Mouse (Mus musculus): ENCODE results near the gene Arr3.

The Arr3 gene

DNA sequence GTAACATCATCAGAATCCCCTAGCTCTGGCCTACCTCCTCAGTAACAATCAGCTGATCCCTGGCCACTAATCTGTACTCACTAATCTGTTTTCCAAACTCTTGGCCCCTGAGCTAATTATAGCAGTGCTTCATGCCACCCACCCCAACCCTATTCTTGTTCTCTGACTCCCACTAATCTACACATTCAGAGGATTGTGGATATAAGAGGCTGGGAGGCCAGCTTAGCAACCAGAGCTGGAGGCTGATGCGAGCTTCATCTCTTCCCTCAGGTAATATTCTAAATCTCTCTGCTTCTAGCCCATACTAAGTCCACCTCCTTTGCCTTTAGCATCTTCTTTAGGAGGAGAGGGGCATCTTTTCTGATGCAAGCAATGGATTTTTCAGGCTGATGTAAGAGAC, at the start of gene Arr3:
Gene Arr3, plus strand, starts transcription at position 184 of the 400 bp plus-strand sequence.
- in situ Hi-C loops (cut with MboI, MseI): no loop called here

DNA sequence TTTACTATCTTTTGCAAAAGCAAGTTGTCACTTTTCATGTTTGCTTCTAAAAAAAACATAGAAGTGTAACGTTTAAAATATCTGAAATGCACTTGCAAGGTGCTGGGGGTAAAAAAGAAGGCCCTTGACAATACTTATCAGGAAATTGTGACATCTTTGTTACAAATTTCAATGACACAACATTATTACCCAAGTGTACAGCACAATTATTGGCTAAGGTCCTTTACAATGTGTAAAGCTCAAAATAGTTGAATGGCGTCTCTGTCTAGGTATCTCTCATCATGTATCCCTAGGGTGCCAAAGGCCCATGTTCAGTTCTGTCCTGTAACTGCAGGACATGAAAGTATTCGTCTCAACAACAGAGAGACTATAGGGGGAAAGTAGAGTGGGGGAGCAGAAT, 49.3 kb upstream of the Arr3 start:
- in situ Hi-C loops (cut with MboI, MseI): no loop called here

DNA sequence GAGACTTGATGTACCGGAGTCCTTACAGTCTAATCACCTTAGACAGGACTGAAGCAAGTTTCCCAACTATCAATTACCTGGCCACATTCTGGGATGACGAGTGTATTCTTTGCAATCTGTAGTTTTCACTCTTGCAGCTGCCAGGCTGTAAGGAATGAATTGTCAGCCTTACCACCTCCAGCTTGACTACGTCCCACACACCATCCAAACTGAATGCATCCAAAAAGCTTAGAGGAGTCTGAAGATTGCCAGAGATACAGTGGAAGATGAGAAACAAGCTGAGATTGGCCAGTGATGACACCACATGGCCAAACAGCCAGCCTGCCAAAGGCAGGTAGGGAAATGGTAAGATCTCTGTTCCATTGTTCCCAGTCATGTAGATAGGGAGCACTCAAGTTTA, 39.6 kb upstream of the Arr3 start:
- in situ Hi-C loops (cut with MboI, MseI): no loop called here

DNA sequence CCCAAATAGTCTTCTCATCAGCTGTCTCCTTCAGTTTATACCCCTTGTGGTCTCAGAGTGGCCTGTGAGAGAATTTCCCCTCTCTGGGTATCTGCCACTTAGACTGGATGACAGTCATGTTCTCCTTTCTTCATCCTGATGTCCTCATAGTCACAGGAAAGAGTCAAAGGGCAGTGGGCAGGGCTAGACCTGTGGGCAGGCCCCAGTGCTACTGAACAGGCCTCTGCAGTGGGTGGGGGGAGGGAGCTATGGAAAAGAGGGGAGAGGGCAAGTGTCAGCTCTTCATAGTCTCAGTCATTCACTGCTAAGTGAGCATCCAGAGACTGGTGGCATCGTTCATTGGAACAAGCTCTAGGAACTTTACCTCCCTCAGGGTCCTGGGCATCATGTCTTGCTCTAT, 33.3 kb upstream of the Arr3 start, which contains the start of gene Awat1:
Gene Awat1, plus strand, starts transcription at position 301 of the 400 bp plus-strand sequence.
- in situ Hi-C loops (cut with MboI, MseI): no loop called here

DNA sequence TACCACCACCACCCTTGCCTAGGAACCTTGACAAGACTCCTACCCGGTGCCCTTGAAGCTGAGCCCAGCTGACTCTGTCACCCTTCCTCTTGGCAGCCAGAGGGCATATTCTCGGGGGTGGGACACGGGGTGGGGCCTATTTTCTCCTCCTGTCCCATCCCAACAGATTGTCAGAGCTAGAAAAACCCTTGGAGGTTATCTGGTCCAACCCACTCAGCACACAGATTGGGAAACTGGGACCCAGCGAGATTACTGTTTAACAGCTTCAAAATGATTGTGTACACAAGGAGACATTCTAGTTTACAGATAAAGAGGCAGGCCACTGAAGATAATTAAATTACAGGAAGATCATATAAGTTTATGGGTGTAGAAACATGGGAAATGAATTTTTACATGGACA, 10.5 kb upstream of the Arr3 start, which contains the start of gene P2ry4:
Gene P2ry4, minus strand, starts transcription at position 79 of the 400 bp plus-strand sequence.
- in situ Hi-C loops (cut with MboI, MseI): no loop called here

GRCm38 (mm10) chrX:100597439-100597838, 7.9 kb upstream of the Arr3 start:
- in situ Hi-C loops (cut with MboI, MseI): no loop called here

- in situ Hi-C loops (cut with MboI, MseI): no loop called here
Observed at GRCm38 (mm10) chrX:100599755-100600154, 5.5 kb upstream of the Arr3 start.

- in situ Hi-C loops (cut with MboI, MseI): no loop called here
Observed at GRCm38 (mm10) chrX:100618488-100618887, 13.2 kb downstream of the Arr3 start.

- in situ Hi-C loops (cut with MboI, MseI): loop anchor here (10.0 kb wide), 1 partner anchor 1793 kb away; no protein-coding TSS in a partner anchor
Observed at GRCm38 (mm10) chrX:100621366-100621765, 16.1 kb downstream of the Arr3 start.

DNA sequence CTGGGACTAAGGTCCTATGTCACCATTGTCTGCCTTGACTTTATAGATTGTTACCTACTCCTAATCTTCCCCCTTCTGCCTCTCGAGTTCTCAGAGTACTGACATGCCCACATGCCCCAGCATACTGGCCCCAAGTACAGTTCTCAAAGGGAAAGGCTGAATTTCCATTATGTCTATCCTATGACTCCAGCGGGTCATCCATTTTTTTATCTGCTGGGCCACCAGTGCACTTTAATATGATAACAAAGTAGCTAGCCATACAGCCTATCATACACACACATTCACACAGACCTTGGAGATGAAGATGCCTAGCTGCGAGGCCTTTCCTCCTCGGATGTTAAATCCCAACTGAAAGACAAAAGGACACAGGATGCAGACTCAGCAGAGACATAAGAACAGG, 18.9 kb downstream of the Arr3 start:
- in situ Hi-C loops (cut with MboI, MseI): loop anchor here (10.0 kb wide), 1 partner anchor 1791 kb away; no protein-coding TSS in a partner anchor

- in situ Hi-C loops (cut with MboI, MseI): loop anchor here (10.0 kb wide), 1 partner anchor 1790 kb away; no protein-coding TSS in a partner anchor
Observed at GRCm38 (mm10) chrX:100625146-100625545, 19.8 kb downstream of the Arr3 start.

GRCm38 (mm10) chrX:100625546-100625801, 20.2 kb downstream of the Arr3 start, which contains the start of gene Kif4:
TSS of gene Kif4 (plus strand) at chrX:100625737.
- in situ Hi-C loops (cut with MboI, MseI): loop anchor here (10.0 kb wide), 1 partner anchor 1789 kb away; no protein-coding TSS in a partner anchor

DNA sequence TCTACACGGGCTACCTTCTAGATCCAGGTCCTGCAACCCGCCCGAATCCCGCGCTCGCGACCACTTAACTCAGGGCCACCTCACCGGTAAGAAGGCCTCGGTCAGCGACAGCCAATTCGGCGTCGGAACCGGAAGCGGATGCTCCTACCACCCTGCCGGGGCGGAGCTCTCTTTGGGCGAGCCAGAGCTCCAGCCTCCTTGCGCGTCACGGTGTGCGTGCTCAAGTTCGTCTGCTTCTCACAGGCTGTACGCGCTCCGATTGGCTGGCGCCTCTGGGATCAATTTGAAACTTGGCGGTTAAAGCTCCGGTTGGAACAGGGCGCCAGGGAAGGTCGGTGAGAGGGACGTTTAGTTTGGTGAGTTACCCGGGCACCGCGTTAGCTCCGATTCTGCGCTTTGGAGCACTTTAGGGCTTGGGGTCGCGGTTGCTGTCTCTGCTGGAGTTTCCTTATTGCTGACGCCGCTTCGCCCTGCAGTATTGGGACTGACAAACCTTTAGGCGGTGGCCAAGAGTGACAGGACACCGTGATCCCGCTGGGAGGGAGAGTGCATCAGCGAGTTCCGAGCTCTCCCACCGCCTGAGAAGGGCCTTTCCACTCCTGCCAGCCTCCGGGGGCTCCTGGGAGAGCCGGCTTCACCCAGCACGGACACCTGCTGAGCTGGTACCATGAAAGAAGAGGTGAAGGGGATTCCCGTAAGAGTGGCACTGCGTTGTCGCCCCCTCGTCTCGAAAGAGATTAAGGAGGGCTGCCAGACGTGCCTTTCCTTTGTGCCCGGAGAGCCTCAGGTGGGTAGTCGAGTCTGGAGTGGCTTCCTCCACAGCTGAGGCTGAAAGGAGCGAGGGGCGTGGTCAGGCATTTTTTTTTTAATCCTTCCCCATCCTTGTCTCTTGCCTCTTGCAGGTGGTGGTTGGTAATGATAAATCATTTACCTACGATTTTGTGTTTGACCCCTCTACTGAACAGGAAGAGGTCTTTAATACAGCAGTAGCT, 20.8 kb downstream of the Arr3 start, which contains the start of gene Pdzd11:
Gene Pdzd11, minus strand, starts transcription at position 767 of the 992 bp plus-strand sequence.
- in situ Hi-C loops (cut with MboI, MseI): loop anchor here (10.0 kb wide), 1 partner anchor 1789 kb away; no protein-coding TSS in a partner anchor

DNA sequence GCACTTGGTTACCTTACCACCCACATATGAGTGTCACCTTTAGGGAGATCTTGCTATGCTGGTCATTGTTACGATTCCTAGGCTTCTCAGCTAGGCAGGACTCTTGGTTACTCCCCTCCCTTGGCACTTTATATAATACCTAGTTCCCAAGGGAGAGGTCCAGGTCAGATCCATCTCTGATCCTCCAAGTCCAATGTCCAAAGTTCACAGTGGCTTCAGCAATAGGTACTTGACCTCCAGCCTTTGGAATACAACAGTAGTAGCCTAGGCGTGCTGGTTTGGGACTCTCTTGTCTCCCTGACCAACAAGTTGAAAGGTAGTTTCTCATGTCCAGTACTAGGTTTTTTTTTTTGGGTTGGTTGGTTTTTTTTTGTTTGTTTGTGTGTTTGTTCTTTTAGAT, 23.8 kb downstream of the Arr3 start:
- in situ Hi-C loops (cut with MboI, MseI): loop anchor here (10.0 kb wide), 1 partner anchor 1786 kb away; no protein-coding TSS in a partner anchor

- in situ Hi-C loops (cut with MboI, MseI): no loop called here
Observed at GRCm38 (mm10) chrX:100638477-100638876, 33.2 kb downstream of the Arr3 start.

- in situ Hi-C loops (cut with MboI, MseI): no loop called here
Observed at GRCm38 (mm10) chrX:100652848-100653247, 47.6 kb downstream of the Arr3 start.

GRCm38 (mm10) chrX:100664825-100665224, 59.5 kb downstream of the Arr3 start:
- in situ Hi-C loops (cut with MboI, MseI): no loop called here

Data from T-helper 2 cell (primary cell).